Mouse (Mus musculus): ENCODE results near the gene Itih1.

The Itih1 gene

DNA sequence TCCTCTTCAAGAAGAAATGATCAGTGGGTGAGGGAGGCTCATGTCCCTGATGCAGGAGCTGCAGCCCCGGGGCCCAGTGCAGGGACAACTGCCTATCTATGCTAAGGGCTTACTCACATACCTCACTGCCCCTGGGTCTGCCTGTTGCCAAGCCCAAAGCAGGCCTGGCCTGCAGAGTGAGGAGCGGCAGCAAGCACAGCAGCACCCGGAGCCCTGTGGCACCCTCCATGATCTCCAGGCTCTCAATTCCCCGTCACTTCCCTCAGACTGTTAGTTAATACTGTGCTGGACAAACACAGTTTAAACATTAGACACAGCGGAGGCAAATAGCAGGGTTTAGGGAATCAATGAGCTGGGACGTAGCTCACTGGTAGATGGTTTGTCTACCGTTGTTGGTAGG, at the start of gene Itih1:
Gene Itih1 (minus strand): TSS at position 252 of the 400 bp plus-strand sequence.
- DNase-seq = no peak

GRCm38 (mm10) chr14:30976222-30976621, 33.1 kb upstream of the Itih1 start:
- no peak for DNase-seq

GRCm38 (mm10) chr14:30974204-30974603, 31.1 kb upstream of the Itih1 start:
- peak; percentile 31 for DNase-seq

GRCm38 (mm10) chr14:30960366-30960765, 17.3 kb upstream of the Itih1 start:
- no peak for DNase-seq

DNA sequence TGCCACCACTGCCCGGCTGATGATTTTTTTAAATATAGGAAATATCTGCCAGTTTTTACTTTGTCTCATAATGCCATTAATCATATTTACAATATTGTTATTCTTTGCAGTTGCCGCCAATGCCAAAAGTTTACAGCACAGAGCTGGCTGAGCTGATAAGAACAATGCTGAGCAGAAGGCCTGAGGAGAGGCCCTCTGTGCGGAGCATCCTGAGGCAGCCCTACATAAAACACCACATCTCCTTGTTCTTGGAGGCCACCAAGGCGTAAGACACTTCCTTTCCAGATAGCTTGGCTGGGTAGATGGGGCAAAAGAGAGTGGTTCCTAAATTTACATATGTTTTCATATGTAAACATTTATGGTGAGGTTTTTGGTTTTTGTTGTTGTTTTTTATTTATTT, 15.9 kb upstream of the Itih1 start:
- no peak for DNase-seq

DNA sequence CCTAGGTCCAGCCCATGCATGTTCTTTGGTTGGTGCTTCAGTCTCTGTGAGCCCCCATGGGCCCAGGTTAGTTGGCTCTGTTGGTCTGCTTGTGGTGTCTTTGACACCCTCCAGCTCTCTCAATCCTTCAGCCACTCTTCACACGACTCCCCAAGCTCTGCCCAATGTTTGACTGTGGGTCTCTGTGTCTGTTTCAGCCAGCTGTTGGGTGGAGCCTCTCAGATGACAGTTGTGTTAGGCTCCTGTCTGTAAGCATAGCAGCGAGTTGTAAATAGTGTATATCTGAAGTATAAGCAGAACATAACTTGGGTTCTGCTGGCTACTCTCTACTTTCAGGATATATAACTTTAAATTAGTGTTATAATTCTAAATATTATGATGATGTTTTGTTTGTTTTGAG, 15.4 kb upstream of the Itih1 start:
- DNase-seq = no peak

DNA sequence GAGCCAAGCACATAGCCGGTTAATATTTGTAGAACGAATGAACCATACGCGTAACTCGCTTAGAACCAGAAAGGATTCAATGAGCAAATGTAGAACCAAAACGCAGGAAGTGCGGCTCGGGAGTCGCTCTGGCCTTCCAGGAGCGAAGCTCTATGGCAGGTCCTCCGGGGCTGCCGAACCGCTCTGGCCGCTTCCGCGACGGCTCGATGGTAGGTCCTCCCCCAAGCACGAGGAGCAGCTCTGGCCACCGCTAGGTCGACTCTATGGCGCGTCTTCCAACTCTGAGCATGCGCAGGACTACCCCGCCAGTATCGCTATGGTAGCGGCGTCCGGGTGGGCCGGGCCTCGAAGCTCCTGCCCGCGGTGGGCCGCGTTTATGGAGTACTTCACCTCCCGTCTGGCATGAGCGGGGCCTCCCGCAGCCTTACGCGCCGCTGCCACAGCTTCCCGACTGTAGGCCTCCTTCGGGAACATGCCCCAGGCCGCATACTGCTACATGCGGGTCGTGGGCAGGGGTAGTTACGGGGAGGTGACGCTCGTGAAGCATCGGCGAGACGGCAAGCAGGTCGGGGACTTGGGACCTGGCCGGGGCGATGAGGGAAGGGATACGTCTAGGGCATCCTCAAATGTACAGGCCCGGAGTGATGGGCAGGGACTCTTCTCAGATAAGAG, 8.2 kb upstream of the Itih1 start, which contains the start of gene Nek4:
Gene Nek4 (plus strand): TSS at position 224 of the 672 bp plus-strand sequence.
- DNase-seq = peak; percentile 98

DNA sequence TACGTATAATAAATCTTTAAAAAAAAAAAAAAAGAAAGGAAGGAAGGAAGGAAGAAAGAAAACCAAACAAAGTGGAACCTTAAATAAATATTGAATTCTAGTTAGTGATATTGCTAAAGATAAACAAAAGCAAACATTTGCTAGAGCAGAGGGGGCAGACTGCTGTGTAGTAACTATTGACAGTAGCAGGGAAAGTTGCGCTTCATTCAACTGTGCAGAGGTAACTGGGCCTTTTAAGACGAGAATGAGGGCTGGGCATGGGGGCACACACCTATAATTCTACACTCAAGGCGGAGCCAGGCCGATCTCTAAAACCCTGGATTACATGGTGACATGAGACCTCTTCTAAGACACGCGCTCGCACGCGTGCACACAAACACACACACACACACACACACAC, 6.9 kb upstream of the Itih1 start:
- DNase-seq = peak; percentile 14

DNA sequence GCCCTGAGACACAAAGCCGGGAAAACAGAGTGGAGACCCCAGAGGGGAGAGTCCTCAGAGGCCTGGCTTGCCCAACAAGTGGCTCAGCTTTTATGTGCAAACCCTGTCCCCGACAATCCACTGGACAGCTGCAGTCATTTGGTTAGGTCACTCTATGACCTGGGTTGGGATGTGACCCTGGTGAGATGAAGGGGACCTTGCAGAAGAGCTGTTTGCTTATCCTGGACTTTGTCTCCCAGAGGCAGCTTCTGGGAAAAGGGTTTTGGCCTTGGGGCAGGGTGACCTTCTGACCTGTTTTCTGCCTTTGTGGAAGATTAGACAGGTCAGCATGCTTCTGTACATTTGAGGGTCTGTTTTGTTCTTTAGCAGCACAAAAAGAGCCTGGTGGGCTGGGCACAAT, 1.7 kb upstream of the Itih1 start:
- no peak for DNase-seq

- no peak for DNase-seq
Measured at GRCm38 (mm10) chr14:30943860-30944674, 978 bp upstream of the Itih1 start.

- no peak for DNase-seq
Measured at GRCm38 (mm10) chr14:30942254-30942653, 835 bp downstream of the Itih1 start.

DNA sequence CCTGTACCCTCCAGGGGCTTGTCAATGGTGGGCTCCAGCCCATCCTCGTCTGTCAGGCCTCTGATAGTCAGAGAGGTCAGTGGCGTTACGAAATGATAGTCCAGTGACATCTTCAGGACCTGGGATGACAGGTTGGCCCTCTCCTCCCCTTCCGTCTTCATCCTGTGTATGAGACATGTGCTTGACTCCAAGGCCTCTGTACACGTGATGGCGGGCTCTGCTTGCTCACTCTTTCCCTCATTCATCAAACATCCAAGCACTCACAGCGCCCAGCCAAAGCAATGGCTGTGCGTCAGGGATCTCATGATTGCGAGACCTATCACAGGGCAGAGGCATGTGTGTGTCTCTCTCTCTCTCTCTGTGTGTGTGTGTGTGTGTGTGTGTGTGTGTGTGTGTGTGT, 9.7 kb downstream of the Itih1 start:
- no peak for DNase-seq

DNA sequence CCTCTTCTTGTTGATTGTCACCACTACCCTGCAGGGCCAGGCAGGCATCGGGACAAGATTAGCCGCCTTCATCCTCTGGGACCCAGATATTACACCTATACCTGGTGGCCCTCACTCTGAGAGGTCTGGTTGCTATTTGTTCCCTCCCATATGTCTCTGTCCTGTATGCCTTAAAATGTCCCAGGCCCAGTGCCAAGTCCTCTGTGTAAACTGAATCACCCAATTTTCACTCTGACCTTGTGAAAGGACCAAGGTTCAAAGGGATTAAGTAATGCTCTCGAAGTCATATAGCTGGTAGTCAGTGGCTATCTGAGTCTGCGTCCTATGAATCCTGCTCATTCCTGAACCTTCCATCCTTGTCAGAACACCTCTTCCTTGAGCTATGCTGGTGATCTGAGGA, 12.7 kb downstream of the Itih1 start:
- no peak for DNase-seq

DNA sequence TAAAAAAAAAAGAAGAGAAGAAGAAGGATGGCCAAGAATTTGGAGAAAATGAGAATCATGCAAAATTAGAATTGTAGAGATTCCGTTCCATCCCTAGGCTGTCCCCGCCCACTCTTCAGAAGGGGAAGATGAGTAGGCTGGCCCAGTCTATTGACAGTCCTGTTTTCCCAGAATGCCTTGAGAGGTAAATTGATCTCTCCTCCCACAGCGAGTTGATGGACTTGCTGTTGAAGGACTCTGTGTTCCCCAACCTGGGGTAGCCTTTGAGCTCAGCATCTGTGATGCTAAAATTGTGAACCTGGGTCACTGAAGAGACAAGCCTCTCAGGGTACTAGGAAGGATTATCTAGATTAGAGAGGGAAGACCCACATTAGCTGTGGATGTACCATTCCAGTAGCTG, 17.6 kb downstream of the Itih1 start:
- no peak for DNase-seq

GRCm38 (mm10) chr14:30923375-30924105, 19.5 kb downstream of the Itih1 start, which contains the start of gene Itih3:
TSS of gene Itih3 (minus strand) at chr14:30923760.
- peak; percentile 50 for DNase-seq

- no peak for DNase-seq
Measured at GRCm38 (mm10) chr14:30922053-30922670, 20.9 kb downstream of the Itih1 start.

GRCm38 (mm10) chr14:30916516-30916915, 26.6 kb downstream of the Itih1 start:
- DNase-seq = no peak

GRCm38 (mm10) chr14:30913404-30913803, 29.7 kb downstream of the Itih1 start:
- no peak for DNase-seq

GRCm38 (mm10) chr14:30912641-30913040, 30.4 kb downstream of the Itih1 start:
- no peak for DNase-seq

DNA sequence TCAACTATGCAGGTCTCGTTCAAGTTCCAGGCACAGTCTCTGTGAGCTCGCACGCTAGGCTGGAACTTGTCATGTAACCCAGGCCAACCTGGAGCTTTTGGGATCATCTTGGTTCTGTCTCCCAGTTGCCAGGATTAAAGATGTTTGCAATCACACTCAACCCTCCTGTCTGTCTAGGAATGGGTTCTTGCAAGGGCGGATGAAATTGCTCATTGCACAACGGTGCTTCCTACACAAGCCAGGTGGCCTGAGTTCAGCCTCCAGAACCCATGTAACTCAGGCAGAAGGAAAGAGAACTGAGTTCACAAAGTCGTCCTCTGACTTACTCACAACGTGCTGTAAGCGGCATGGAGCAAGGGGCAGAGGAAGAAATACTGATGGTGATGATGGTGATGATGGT, 31.9 kb downstream of the Itih1 start:
- DNase-seq = no peak

DNA sequence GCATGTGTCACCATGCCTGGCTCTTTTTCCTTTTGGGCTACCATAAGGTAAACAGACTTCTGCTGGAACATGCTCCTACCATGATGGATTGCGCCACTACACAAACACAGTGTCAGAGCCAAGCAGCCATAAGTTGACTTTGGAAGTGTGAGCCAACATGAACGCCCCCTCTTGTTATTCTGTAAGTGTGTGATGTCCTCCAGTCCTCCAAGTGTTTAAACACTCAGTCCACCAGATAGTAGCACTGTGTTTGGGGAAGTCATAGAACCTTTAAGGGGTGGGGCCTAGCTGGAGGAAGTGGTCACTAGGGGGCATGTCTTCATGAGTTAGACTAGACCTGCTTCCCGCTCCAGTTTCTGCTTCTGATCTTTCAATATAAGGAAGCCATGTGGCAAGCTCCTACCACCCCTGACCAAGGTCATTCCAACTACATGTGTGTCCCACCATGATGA, 35.2 kb downstream of the Itih1 start:
- DNase-seq = no peak

GRCm38 (mm10) chr14:30906001-30906400, 37.1 kb downstream of the Itih1 start:
- DNase-seq = no peak

DNA sequence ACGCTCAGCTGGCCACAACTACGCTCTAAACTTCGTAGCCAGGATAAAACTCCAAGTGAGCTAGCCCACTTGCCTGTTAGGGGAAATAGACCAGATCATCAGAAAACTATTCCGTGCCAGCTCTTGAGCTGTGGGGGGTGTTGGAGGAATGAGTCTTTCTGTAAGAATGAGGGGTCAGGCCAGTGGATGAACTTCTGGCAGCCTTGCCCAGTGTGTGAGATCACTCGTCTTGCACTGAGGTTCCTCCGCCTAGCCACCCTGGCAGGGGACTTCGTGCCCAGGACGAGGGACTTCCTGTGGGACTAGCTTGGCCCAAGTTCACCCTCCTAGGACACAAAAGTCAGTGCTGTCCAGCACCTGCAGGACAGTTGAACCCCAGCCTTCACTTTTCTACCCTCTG, 38.8 kb downstream of the Itih1 start:
- DNase-seq = no peak

Measured in cerebellum, adult 11-12 months (tissue).